Mouse (Mus musculus) megakaryocyte, embryonic 14.5 days (primary cell): ENCODE results near the gene 4930548H24Rik. TPM values are rescaled to one million over a fixed set of nuclear protein-coding genes. Genes with fewer than 3 reads are reported as not detected.

Experiments used
- H3K27me3 ChIP-seq: replicated peaks from 2 replicates; pipeline ENCODE3; 2012; ENCODE audit warnings: inconsistent platforms
- H3K36me3 ChIP-seq: replicated peaks from 2 replicates; pipeline ENCODE3; 2012; ENCODE audit warnings: low read length, inconsistent platforms, mixed read lengths
- H3K4me1 ChIP-seq: 2 replicates; pipeline ENCODE4 v1.6.1; 2012; ENCODE audit warnings: inconsistent platforms
- H3K4me3 ChIP-seq: replicated peaks from 2 replicates; pipeline ENCODE3; 2012; ENCODE audit warnings: moderate library complexity, mild to moderate bottlenecking, inconsistent platforms
- H3K9me3 ChIP-seq: 2 replicates; pipeline ENCODE4 v1.6.1; 2012; ENCODE audit warnings: inconsistent platforms
- FLI1 ChIP-seq: IDR thresholded peaks from 2 replicates; pipeline ENCODE4 v1.6.1; 2012; ENCODE audit warnings: low read length, inconsistent platforms, mixed read lengths
- GATA1 ChIP-seq: IDR thresholded peaks from 3 replicates; pipeline ENCODE4 v1.6.1; 2012; ENCODE audit warnings: mixed read lengths, low read length, inconsistent platforms, borderline replicate concordance
- polyA plus RNA-seq: library from polyadenylated mRNA; stranded (reverse); fragments of >175 nt; gene quantifications from 2 replicates; pipeline ENCODE4 v1.2.3, GENCODE M21; 2012; ENCODE audit warnings: low replicate concordance; ENCODE audit not compliant: insufficient read depth

Gene 4930548H24Rik
- polyA plus RNA-seq = not detected in 2 replicates

DNA sequence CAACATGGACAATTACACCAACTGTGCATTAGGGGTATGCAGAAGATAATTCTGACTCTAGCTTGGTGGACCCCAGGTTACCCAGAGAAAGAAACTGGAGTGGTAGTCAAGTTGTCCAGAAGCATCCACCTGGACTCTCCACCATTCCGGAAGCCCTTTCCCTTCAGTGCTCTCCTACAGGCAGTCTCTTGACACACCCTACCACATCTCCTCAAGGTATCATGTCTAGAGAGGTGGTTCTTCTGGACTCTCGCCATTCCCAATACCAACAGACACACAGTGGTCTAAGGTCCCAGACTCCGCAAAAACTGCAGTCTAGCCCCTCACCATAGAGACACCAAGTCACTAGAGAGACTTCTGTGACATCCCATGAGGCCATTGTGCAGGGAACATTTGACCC is at the start of gene 4930548H24Rik:
Gene 4930548H24Rik, plus strand, starts transcription at position 301 of the 400 bp plus-strand sequence.
- no peak within 1 kb of the TSS for H3K4me3 ChIP-seq
- peaks cover 9% of the 10 kb centered on the region for H3K4me1 ChIP-seq
- H3K36me3 ChIP-seq = peaks cover 24% of the 10 kb centered on the region
- H3K27me3 ChIP-seq = no peaks in the 10 kb centered on the region
- no peaks in the 10 kb centered on the region for H3K9me3 ChIP-seq
- no peak for TF ChIP-seq GATA1
- no peak for TF ChIP-seq FLI1

DNA sequence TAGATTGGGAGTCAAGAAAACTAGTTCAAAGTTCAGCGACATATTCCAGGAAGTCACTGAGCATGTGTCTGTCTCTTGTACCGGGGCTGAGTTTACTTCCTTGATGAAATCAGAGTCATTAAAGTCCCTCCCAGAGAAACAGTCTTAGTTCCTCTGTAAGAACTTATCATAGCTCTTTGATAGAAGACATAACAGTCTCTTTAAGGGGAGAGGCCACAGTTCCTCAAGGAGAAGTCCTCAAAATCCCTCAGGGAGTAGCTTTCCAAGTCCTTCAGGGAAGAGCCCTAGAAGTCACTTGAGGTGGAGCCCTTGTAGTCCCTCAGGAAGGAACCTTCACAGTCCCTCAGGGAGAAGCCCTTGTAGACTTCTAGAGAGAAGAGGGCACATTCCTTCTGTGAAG is 34.2 kb upstream of the 4930548H24Rik start:
- no peaks in the 10 kb centered on the region for H3K36me3 ChIP-seq

DNA sequence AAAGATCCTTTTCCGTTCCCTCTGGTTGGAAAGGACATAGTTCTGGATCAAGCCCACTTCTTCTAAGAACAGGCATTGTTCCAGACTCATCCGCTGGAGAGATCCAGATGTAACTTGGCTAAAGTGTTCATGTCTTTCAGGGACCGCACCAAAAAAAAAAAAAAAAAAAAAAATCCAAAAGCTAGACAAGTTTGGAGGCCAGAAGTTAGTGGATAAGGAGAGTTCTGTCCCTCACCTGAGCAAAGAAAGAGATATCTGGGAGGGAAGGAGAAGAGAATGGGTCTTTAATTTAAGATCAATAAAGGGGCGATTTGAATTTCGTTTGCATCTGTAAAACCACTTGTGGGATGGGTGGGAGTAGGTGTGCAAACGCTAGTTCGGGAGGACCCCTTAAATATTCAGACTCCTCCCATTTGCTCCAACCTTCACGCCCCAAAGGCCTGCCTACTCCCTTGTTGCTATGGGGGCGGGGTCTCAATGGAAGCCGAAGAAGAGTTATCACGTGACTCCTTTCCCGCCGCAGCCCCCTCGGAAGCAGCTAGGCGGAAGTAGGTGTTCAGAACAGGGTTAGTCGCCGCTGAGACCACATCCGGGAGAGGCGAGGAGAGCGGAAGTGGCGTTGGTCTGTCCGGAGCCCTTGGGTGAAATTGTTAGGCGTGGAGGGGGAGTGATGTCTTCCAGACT is 33.5 kb upstream of the 4930548H24Rik start, which contains the start of gene Zfp512:
Gene Zfp512, plus strand, starts transcription at position 554 of the 684 bp plus-strand sequence.
- Histone ChIP-seq H3K4me1 (peaks cover 24% of the 10 kb centered on the region), H3K36me3 (no peaks in the 10 kb centered on the region), H3K27me3 (peaks cover 3% of the 10 kb centered on the region), H3K4me3 (peak within 1 kb of the TSS; percentile 91), H3K9me3 (no peaks in the 10 kb centered on the region)
- TF ChIP-seq FLI1 (peak; percentile 84), GATA1 (no peak)

More for the DNA sequence above, 34.2 kb upstream of the 4930548H24Rik start:
- TF ChIP-seq FLI1 (no peak), GATA1 (no peak)
- no peak overlapping the region for H3K4me3 ChIP-seq
- peaks cover 24% of the 10 kb centered on the region for H3K4me1 ChIP-seq
- H3K27me3 ChIP-seq = peaks cover 3% of the 10 kb centered on the region
- H3K9me3 ChIP-seq = no peaks in the 10 kb centered on the region

DNA sequence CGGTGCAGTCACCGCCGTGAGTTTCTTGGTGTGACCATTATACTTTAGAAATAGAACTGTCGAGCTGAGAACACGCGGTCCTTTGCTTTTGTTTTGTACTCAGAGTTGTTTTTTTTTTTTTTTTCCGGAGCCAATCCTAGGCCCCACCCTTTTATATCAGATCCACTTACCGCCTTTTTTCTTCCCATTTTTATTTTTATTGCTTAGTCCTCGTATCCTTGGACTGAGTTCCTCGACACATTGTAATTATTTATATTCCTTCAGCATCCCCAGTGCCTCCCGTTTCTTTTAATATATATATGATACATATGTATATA is 33.0 kb upstream of the 4930548H24Rik start:
- H3K36me3 ChIP-seq = no peaks in the 10 kb centered on the region
- peaks cover 1% of the 10 kb centered on the region for H3K27me3 ChIP-seq

DNA sequence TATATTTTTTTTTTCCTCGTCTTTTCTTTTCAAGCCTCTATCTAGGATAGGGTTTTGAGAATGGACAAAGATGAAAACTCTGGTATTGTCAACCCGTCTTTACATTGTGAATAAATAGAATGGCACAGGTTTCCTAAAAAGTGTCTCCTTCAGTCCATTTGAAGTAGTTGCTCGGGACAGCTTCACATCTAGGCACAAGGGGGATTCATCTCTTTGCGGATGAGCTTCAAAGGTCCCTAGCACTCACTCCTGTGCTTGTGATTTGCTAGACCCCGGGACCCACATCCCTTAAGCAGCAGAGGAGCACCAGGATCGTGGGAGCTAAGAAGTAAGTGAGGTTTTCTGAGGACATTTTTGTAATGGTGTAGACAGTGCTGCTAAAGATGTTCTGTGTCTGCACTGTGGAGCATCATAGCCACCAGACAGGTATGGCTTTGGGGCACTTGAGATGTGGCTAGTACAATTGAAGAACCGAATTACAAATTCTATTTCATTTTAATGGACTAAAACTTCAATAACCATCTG is 32.6 kb upstream of the 4930548H24Rik start:
- Histone ChIP-seq H3K9me3 (no peaks in the 10 kb centered on the region), H3K4me1 (peaks cover 24% of the 10 kb centered on the region), H3K36me3 (no peaks in the 10 kb centered on the region), H3K27me3 (no peaks in the 10 kb centered on the region), H3K4me3 (peak overlapping the region; percentile 91)
- TF ChIP-seq GATA1 (no peak), FLI1 (no peak)

More for the DNA sequence above, 33.0 kb upstream of the 4930548H24Rik start:
- Histone ChIP-seq H3K4me1 (peaks cover 24% of the 10 kb centered on the region), H3K4me3 (peak overlapping the region; percentile 91), H3K9me3 (no peaks in the 10 kb centered on the region)
- TF ChIP-seq FLI1 (no peak; the same call in 1 of the 2 replicates), GATA1 (no peak)

DNA sequence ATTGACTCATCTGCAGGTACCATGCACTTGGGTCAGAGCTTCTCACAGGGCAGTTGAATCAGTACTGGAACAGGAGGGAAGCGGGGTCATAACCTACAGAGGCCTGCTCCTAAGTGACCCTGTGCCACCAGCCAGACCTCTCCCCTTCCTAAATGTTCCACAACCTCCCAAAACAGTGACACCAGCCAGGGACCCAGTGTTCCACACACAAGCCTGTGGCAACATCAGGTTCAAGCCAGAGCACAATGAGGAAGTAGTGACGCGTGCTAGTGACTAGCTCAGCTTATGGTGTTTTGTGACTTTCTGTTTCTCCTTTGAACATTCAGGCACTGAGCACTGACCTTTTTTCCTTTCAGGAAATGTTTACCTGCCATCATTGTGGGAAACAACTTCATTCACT is 17.7 kb upstream of the 4930548H24Rik start:
- 0 out of 2 replicates have a peak, but pooled peaks cover 4% of the 10 kb centered on the region for H3K4me1 ChIP-seq
- H3K27me3 ChIP-seq = no peaks in the 10 kb centered on the region
- H3K4me3 ChIP-seq = no peak overlapping the region
- H3K36me3 ChIP-seq = peaks cover 78% of the 10 kb centered on the region
- peaks cover 7% of the 10 kb centered on the region for H3K9me3 ChIP-seq
- TF ChIP-seq FLI1 (no peak), GATA1 (no peak)

DNA sequence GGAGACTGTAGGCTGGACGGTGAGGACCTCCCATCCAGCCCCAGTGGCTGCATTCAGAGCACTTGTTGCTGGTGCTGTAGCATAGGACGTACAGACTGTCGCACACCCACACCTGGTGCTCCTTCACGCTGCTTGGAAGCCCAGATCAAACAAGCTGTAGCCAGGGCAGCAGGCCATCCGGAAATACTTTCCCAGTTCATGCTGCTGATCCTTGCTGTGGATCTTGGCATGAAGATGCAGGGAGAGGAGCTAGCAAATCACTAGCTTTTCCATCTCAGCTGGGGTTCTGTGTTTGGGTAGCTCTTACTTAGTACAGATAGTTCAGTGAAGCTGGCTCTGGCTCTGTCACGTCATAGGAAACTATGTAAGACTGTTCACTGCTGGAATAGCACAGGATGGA is 15.8 kb upstream of the 4930548H24Rik start:
- no peaks in the 10 kb centered on the region for H3K27me3 ChIP-seq
- TF ChIP-seq GATA1 = no peak
- no peak for TF ChIP-seq FLI1
- peaks cover 7% of the 10 kb centered on the region for H3K9me3 ChIP-seq
- 0 out of 2 replicates have a peak, but pooled peaks cover 4% of the 10 kb centered on the region for H3K4me1 ChIP-seq
- no peak overlapping the region for H3K4me3 ChIP-seq
- peaks cover 96% of the 10 kb centered on the region for H3K36me3 ChIP-seq

DNA sequence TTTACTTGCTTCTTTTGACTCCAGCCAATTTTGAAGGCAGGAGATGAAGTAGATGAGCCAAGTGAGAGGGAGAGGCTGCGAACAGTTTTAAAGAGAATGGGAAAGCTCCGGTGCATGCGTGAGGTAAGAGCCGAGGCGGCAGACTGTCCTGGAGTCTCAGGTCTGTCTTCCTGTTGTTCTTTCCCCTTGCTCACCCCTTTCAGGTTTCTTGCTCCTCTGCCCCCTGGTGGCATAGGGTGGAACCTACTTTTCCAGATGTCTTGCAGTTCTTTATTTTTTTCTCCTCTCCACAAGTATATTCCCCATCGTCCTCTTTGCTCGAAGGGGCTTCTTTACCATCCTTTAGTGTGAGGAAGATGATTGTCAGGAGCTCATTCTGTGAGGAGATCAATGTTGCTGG is 15.2 kb upstream of the 4930548H24Rik start:
- Histone ChIP-seq H3K27me3 (no peaks in the 10 kb centered on the region), H3K9me3 (peaks cover 7% of the 10 kb centered on the region), H3K36me3 (peaks cover 94% of the 10 kb centered on the region), H3K4me3 (no peak overlapping the region), H3K4me1 (0 out of 2 replicates have a peak, but pooled peaks cover 4% of the 10 kb centered on the region)
- TF ChIP-seq GATA1 = no peak
- no peak for TF ChIP-seq FLI1

DNA sequence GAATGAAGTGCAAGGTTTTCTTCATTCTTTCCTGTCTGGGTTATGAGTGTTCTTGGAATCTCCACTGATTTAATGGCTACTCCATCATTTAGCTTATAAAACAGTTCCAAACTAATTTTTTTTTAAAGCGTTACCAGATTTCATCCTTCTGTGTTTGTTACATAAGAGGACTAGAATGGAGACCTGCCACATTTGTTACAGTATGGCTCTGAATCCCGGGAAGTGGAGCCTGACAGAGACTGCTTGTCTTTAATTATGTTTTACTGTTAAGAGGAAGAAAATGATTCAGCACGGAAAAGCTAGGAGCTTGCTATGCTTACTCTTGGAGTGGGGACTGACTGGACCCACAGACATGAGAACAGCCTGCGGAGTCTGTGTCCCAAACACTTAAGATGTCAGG is 5.0 kb upstream of the 4930548H24Rik start:
- H3K9me3 ChIP-seq = no peaks in the 10 kb centered on the region
- H3K27me3 ChIP-seq = no peaks in the 10 kb centered on the region
- H3K4me3 ChIP-seq = no peak overlapping the region
- peaks cover 70% of the 10 kb centered on the region for H3K36me3 ChIP-seq
- peaks cover 9% of the 10 kb centered on the region for H3K4me1 ChIP-seq
- TF ChIP-seq GATA1 (no peak), FLI1 (no peak)

DNA sequence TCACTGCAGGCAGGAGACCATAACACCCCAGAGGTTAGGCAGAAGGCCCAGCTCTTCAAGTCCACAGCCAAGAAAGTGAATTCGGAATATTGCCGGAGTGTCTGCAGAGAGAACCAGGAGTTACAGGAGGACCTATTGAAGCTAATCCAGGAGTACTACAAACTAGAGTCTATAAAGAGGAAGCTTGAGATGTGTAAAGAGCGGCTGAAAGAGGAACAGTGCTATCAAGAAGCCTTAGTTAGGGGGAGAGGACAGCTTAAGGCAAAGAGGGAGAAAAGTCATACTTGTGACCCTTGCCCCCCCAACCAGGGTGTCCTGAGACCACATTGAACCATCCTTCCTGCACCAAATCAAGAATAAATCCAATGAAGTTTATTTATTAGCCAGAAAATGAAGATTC is 2.3 kb downstream of the 4930548H24Rik start:
- Histone ChIP-seq H3K27me3 (peaks cover 10% of the 10 kb centered on the region), H3K9me3 (peaks cover 9% of the 10 kb centered on the region), H3K36me3 (peaks cover 3% of the 10 kb centered on the region), H3K4me3 (no peak overlapping the region), H3K4me1 (no peaks in the 10 kb centered on the region)
- no peak for TF ChIP-seq FLI1
- TF ChIP-seq GATA1 = no peak
